Mouse (Mus musculus) lung, postnatal 4 days (tissue): ENCODE measurements at regions not wholly inside any gene's neighbourhood (a gene's known extent, or its start where the extent isn't known, plus 50 kb on each side); places are given as distances from the start of the nearest gene placed in this dataset.
"Not testable (repeated sequence)": the region's sequence is repeated elsewhere in the genome, so short reads cannot be mapped to it uniquely, and the experiment has no call there.

ENCODE experiments used
- DNase-seq, 2 experiments: peaks; one replicate each; pipeline ENCODE4 v3.0.0; 2021

DNA sequence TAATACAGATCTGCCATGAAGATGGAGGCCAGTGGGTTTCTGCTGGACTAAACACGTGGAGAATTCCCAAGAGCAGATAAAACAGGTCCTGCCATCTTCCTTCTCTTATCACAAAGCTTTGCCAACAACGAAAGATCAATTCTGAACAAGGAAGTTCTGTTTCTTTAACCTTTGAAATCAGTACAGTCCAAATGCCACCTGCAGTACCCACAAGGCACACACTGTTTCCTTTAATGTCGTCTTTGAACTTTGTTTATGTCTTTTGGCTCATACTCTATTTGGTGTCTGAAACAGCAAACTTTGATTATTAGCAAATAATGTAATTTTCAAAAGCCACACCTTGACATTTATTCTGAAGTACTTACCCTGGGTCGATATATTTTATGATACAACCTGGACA is 536.5 kb downstream of the Bckdhb start:
- DNase-seq: no peak

DNA sequence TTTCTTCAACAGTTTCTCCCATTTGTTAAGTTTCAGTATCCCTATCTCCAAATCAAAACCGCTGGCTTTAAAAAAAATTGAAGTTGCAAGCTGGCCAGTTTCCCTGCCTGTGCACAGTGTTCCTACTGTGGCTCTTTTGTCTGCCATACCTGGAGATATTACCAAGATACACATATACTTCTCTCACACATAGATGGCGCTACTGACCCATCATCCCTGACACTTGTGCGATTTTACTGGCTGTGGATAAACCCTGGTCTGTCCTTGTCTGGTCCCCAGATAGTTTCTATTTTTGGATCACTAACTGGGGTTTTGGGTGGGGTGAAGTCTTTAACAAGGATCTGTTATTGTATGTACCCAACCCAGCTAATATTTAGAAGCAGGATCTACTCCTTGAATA is 541.8 kb downstream of the Bckdhb start:
- peak in 1 of 2 experiments; percentile 22 for DNase-seq

DNA sequence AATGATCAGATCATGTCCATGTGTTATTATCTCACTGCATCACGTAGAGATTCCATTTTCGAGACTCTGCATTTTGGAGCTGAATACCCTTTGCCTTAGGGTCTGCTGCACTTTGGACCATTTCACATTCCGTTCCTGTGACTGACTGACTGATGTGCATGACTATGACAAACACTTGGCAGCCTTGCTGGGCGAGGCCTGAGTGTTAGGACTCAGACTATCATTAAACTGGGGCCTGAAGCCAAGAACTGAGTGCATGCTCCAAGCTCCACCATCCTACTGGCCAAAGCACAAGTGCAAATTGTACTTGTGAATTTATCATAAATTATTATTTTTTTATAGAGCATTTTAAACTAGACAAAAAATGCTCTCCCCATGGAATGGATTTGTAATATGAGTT is 547.8 kb downstream of the Bckdhb start:
- DNase-seq: no peak

DNA sequence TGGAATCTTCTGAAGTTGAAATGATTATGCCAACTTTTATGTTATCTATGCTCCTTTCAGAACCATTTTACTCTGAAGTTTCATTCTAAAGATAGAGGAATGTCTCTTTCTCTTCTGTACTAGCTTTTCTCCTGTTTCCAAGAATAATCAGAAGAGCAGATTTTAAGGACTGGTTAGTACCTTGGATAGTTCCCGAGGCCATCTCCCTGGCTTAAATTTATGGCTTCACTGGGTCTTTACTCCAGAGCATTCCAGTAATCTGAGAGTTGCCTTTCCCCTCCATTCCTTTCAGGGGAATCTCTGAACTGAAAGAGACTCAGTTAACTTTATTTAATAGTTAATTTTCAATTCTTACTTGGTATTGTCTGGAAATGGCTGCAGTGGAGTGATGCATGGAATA is 551.0 kb downstream of the Bckdhb start:
- DNase-seq: no peak

DNA sequence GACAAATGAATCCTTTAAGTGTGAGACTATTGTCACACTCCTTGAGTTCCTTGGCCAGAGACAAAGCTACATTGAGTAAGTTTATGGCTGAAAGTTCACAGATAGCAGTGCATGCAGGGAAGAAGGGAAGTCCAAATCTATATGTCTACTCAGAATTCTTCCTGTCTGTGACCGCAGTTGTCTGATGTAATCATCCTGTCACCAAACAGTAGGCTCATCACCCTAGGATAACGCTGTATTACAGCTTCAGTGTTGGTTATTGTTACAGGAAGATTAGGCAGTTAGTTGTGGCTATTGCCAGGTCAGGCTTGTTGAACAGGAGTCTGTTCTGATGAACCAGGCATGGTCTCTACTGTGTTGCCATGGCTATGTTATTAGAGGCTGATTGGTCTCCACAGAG is 574.6 kb downstream of the Bckdhb start:
- DNase-seq: no peak

DNA sequence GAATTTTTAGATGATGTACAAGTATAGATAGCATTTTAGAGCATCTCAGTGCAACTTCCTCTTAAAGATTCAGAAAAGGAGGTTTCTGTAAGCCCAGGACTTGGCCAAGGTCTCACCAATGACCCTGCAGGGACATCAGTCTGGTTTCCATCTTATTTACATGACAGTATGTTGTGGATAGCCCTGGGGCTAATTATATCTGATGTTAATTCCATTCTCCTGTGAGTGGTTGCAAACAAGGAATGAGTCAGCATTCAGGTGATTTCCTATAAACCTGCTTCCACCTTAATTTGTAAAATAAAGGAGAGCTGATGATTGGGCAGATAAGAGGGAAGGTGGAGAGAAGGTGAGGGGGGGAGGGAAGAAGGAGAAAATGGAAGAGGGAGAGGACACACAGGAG is 578.0 kb downstream of the Bckdhb start:
- DNase-seq: not testable (repeated sequence)

DNA sequence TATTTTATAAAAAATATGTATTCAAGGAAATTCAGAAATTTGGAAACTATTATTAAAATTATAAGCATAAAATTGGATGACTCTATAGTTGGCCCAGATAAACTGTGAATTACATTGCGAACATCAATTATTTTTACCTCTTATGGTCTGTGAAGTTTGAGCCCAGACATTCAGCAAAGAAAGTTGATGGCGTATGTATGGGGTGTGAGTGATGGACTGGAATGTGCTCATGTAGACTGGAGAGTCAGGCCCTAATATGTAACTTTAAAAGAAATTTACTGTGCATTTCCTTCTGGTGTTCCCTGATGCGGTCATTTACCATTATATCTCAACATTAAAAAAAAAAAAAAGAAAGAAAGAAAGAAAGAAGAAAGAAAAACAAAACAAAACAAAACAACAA is 592.1 kb downstream of the Bckdhb start:
- DNase-seq: no peak

DNA sequence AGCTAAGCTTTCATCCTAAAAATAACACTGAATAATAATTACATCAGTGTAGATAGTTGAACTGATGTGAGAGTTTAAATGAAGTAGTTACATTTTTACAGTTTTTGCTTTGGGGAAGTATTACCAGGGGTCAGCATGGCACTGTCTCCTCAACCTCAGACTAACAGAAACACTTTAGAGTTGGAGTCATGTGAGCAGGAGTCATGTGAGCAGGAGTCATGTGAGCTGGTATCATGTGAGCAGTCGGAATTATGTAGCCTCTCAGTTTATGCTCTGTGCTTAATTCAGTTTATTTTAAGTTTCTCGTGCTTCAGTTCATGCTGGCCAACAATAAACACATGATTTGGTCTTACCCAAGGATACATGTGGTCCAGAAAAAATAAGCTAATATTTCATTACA is 620.5 kb downstream of the Bckdhb start:
- no peak for DNase-seq

DNA sequence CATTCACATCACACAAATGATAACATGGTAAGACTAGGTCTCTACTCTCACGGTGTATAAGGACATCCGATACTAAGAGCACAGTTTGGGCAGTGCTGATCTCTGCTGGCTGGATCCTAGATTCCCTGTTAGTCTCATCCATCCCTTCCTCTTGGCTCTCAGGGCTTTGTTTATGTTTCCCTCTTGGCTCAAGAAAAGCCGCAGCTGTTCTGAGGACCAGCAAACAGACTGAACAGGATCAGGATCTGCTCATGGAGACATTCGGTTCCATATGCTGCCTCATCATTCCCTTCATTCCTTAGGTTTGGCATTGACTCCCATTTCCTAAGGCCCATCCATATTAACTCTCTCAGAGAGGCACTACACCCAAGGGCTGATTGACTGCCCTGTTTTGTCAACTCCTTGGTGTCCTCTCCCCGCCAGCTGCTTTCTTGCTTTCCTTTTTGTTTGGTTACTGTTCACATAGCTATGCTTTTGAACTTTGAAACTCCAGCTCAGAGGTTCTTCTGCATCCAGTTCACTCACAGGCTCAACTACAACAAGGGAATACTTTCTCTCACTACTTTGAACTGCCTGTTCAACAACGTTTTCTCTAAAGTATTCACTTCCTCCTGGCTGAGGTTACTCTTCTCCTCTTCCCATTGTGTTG is 623.2 kb downstream of the Bckdhb start:
- DNase-seq: peak; percentile 33 to 36

DNA sequence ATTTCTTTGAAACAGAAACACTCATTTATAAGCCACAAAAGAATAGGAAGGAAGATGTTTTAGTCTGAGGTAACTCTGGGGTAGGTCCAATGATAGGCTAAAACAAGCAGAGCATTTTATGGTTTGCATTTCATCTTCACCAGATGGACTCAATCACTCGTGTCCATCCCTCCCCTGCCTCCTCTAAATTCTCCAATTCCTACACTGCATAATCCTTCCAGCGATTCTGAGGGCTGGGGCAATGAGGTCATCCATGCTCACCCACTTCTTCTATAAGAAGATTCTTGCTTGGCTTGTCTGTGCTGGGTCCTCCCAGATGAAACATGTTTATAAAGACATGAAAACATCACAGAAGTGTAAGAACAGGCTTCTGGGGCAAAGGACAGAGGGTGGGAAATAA is 630.3 kb downstream of the Bckdhb start:
- no peak for DNase-seq

DNA sequence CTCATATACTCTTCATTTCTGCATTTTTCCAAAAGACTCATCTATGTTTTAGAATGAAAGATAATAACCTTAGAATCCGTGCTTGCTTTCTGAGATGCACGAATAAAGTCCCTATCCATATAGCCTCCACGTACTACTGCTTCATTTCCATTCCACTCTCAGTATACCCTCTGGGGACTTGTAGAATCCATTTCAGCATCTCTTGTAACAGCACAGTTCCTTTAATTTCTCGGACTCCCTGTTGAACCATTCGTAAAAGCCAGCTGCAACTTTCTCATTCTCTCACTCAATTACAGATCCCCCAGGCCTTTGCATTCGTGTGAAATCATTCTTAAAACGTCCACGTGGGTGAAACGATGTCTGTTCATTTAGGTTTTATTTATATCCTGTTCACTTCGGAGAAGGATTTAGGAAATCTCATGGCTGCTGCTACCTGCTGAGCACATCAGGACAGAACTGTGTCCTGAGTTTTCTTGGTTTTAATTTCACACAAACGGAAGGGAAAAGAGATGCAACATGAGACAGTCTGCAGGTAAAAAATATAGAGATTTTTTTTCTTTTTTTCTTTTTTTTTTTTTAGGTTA is 631.4 kb downstream of the Bckdhb start:
- no peak for DNase-seq

DNA sequence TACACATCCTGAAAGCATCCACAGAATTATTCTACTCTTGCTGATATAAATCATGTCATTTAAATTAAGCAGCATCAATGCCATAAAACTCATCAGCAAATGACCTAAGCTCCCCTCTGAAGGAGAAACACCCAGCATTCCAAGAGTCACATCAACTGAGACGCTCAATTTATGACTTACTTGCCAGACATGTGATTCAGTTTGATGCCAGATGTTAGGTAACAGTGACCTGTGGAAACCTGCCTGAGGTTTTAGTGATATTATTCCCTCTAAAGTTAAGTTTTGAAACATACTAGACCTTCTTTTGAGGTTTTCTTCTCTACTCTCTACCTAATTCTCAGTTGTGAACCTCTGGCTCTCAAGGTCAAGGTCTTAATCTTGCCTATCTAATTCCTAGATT is 633.4 kb downstream of the Bckdhb start:
- no peak for DNase-seq

DNA sequence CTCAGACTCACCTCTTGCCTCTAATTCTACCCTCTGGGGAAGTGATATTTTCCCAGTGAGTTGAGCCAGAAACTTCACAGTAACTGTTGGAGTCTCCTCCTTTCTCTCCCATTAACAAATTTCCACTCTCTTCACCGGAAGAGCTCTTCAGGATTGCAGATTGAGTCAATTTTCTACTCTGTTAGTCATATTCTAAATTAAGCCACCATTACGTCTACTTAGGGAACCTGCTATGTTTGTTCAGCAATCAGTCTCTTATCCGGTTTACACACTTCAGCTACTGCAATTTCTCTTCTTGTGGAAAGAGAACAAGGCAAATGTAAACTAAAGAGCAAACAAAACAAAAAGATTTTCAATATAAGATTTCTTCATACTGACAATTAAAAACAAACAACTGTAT is 644.6 kb downstream of the Bckdhb start:
- DNase-seq: no peak

DNA sequence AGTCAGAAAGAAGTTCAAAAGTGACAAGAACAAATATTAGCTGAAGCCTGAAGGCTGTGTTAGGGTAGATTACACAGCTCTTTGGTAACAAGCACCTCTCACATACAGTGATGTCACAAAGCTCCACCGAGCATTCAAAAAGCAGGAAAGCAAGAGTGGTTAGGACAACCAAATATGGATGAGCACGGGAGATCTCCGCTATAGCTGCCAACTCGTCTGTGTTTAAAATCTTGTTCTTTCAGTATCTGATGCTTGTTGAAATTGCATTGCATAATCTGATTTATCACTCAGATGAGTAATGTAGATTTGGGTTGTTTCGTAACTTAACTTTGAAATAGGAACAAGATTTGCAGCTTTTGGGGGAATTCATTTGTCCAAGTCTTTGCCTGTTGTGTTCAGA is 652.8 kb downstream of the Bckdhb start:
- DNase-seq: no peak

DNA sequence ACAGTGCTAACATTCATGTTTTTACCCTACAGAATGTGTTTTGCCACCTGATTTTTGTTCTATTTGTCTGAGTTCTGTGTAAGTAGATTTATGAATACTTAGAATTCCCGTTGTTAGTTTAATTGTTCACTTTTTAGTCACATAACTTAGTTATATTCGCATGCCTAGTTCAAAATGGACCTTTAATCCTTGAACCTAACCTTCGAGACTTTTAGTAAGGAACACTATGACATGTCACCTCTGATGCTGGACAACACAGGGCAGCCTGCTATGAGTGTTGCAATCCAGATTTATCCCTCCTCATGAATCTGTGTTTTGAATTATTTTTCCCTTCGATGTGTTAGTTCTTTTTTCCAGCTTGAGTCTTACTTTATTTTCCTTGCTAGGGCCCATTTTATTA is 662.8 kb downstream of the Bckdhb start:
- no peak for DNase-seq

DNA sequence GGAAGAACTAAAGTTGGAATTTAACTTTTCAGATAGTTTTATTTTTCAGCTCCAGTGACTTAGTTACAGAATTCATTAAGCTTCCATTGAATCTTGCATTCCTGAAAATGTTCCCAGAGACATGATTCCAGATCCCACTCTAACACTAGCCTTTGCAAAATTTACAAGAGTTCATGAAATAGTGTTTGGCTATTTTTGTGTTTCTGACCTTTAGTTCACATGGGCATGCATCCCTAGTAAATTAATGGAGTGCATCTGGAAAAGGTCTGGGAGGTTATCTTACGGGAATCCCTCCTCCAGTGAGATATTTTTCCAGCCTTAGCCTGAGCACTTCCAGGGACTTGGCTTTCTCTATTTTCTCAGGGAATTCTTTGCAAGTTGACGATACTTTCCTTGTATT is 669.8 kb downstream of the Bckdhb start:
- DNase-seq: no peak
